Mouse (Mus musculus) lung, adult 2 months (tissue): ENCODE data around the gene Mast4.

Experiments
- CTCF ChIP-seq: fragments of 200-500 bp; IDR thresholded peaks from 2 replicates; pipeline ENCODE4 v1.5.1; 2011; ENCODE audit warnings: mild to moderate bottlenecking, low read length, control low read depth; ENCODE audit not compliant: insufficient read depth
- POLR2A ChIP-seq: fragments of 200-500 bp; IDR thresholded peaks from 2 replicates; pipeline ENCODE4 v1.6.1; 2011; ENCODE audit warnings: low read depth, mild to moderate bottlenecking, control low read depth, low read length, borderline replicate concordance; ENCODE audit errors: extremely low read depth

GRCm38 (mm10) chr13:102739720-102740535, 594.4 kb downstream of the Mast4 start:
- no peak for TF ChIP-seq POLR2A
- TF ChIP-seq CTCF: no peak
